Mouse (Mus musculus) MEL (cell line): ENCODE measurements at regions not wholly inside any gene's neighbourhood (a gene's known extent, or its start where the extent isn't known, plus 50 kb on each side); places are given as distances from the start of the nearest gene placed in this dataset.

Experiments
- DNase-seq: peaks from one replicate; pipeline ENCODE4 v3.0.0; 2011; ENCODE audit warnings: low read depth, low spot score
- H3K27ac ChIP-seq: 2 replicates; pipeline ENCODE4 v1.5.1; 2012; ENCODE audit warnings: low read depth, mild to moderate bottlenecking, control low read depth, low read length, moderate library complexity; ENCODE audit not compliant: control insufficient read depth
- H3K27me3 ChIP-seq, 2 experiments: fragments of 150-350 bp in 1 of 2; sonication (generic) in 1 of 2; 2 replicates each; pipeline ENCODE4 v1.6.1; 2012; ENCODE audit warnings: low read length in 2 of 2, mild to moderate bottlenecking in 2 of 2, improper control_type of control experiment in 1 of 2, moderate library complexity in 1 of 2; ENCODE audit not compliant: insufficient read depth in 2 of 2, control insufficient read depth in 1 of 2
- H3K36me3 ChIP-seq, 2 experiments: 2 replicates each; pipeline ENCODE4 v1.6.1; 2012 to 2014; ENCODE audit warnings: low read length in 2 of 2, improper control_type of control experiment in 1 of 2, inconsistent platforms in 1 of 2, mild to moderate bottlenecking in 1 of 2; ENCODE audit not compliant: insufficient read depth in 2 of 2, control insufficient read depth in 1 of 2
- H3K4me1 ChIP-seq, 2 experiments: fragments of 150-350 bp in 1 of 2; sonication (generic) in 1 of 2; 2 replicates each; pipeline ENCODE4 v1.6.1; 2012; ENCODE audit warnings: low read length in 2 of 2, improper control_type of control experiment in 1 of 2, mild to moderate bottlenecking in 1 of 2; ENCODE audit not compliant: insufficient read depth in 2 of 2, control insufficient read depth in 1 of 2
- H3K4me3 ChIP-seq, 2 experiments: fragments of 150-350 bp in 1 of 2; sonication (generic) in 1 of 2; 2 replicates each; pipeline ENCODE4 v1.5.1; 2012; ENCODE audit warnings: low read depth in 2 of 2, low read length in 2 of 2, mild to moderate bottlenecking in 2 of 2, moderate library complexity in 2 of 2, control low read depth in 1 of 2, improper control_type of control experiment in 1 of 2; ENCODE audit not compliant: control insufficient read depth in 1 of 2, insufficient read depth in 1 of 2
- H3K79me2 ChIP-seq: 2 replicates; pipeline ENCODE4 v1.6.1; 2012; ENCODE audit warnings: mild to moderate bottlenecking, low read length, moderate library complexity; ENCODE audit not compliant: control insufficient read depth, poor library complexity, insufficient read depth
- H3K9ac ChIP-seq: 2 replicates; pipeline ENCODE4 v1.6.1; 2012; ENCODE audit warnings: low read depth, mild to moderate bottlenecking, control low read depth, low read length, moderate library complexity; ENCODE audit not compliant: control insufficient read depth, poor library complexity, severe bottlenecking
- H3K9me3 ChIP-seq: fragments of 150-350 bp; sonication (generic); replicated peaks from 2 replicates; pipeline ENCODE4 v1.6.1; 2012; ENCODE audit warnings: mild to moderate bottlenecking, low read length, improper control_type of control experiment, moderate library complexity; ENCODE audit not compliant: insufficient read depth
- CTCF ChIP-seq, 3 experiments: IDR thresholded peaks in 2 of 3; conservative IDR thresholded peaks in 1 of 3; 2 replicates each; pipeline ENCODE4 v1.5.1; 2011 to 2012; ENCODE audit warnings: low read length in 3 of 3, low read depth in 2 of 3, mild to moderate bottlenecking in 2 of 3, improper control_type of control experiment in 1 of 3, inconsistent platforms in 1 of 3, mixed read lengths in 1 of 3, moderate library complexity in 1 of 3; ENCODE audit not compliant: control insufficient read depth in 1 of 3, insufficient read depth in 1 of 3, poor library complexity in 1 of 3, severe bottlenecking in 1 of 3
- ELF1 ChIP-seq: IDR thresholded peaks from 2 replicates; pipeline ENCODE4 v1.6.1; 2014; ENCODE audit warnings: low read depth, mild to moderate bottlenecking, inconsistent platforms, low read length, improper control_type of control experiment, moderate library complexity
- GABPA ChIP-seq: IDR thresholded peaks from 2 replicates; pipeline ENCODE4 v1.6.1; 2012; ENCODE audit warnings: low read depth, mild to moderate bottlenecking, inconsistent platforms, low read length, improper control_type of control experiment, moderate library complexity
- MAX ChIP-seq: IDR thresholded peaks from 2 replicates; pipeline ENCODE4 v1.6.1; 2011; ENCODE audit warnings: low read length, improper control_type of control experiment
- MAZ ChIP-seq: IDR thresholded peaks from 2 replicates; pipeline ENCODE4 v1.6.1; 2012; ENCODE audit warnings: low read depth, mild to moderate bottlenecking, inconsistent platforms, low read length, improper control_type of control experiment
- POLR2A ChIP-seq, 2 experiments: IDR thresholded peaks; 2 replicates each; pipeline ENCODE4 v1.6.1; 2011 to 2012; ENCODE audit warnings: low read length in 2 of 2, mild to moderate bottlenecking in 2 of 2, control low read depth in 1 of 2, improper control_type of control experiment in 1 of 2, low read depth in 1 of 2, moderate library complexity in 1 of 2; ENCODE audit not compliant: control insufficient read depth in 1 of 2, insufficient read depth in 1 of 2, poor library complexity in 1 of 2
- SIN3A ChIP-seq: IDR thresholded peaks from 2 replicates; pipeline ENCODE4 v1.6.1; 2012; ENCODE audit warnings: low read length, improper control_type of control experiment, inconsistent platforms
- TBP ChIP-seq: IDR thresholded peaks from 2 replicates; pipeline ENCODE4 v1.8.0; 2011; ENCODE audit warnings: low read depth, low read length, improper control_type of control experiment
- UBTF ChIP-seq: IDR thresholded peaks from 2 replicates; pipeline ENCODE4 v1.6.1; 2012; ENCODE audit warnings: low read depth, mild to moderate bottlenecking, inconsistent platforms, low read length, improper control_type of control experiment, moderate library complexity, borderline replicate concordance; ENCODE audit not compliant: insufficient read depth
- ZC3H11A ChIP-seq: IDR thresholded peaks from 2 replicates; pipeline ENCODE4 v1.6.1; 2012; ENCODE audit warnings: low read depth, mild to moderate bottlenecking, inconsistent platforms, low read length, improper control_type of control experiment
- ZKSCAN1 ChIP-seq: IDR thresholded peaks from 2 replicates; pipeline ENCODE4 v1.6.1; 2012; ENCODE audit warnings: low read depth, mild to moderate bottlenecking, inconsistent platforms, low read length, improper control_type of control experiment, moderate library complexity
- ZMIZ1 ChIP-seq: IDR thresholded peaks from 2 replicates; pipeline ENCODE4 v1.6.1; 2012; ENCODE audit warnings: low read depth, mild to moderate bottlenecking, inconsistent platforms, low read length, improper control_type of control experiment, moderate library complexity

DNA sequence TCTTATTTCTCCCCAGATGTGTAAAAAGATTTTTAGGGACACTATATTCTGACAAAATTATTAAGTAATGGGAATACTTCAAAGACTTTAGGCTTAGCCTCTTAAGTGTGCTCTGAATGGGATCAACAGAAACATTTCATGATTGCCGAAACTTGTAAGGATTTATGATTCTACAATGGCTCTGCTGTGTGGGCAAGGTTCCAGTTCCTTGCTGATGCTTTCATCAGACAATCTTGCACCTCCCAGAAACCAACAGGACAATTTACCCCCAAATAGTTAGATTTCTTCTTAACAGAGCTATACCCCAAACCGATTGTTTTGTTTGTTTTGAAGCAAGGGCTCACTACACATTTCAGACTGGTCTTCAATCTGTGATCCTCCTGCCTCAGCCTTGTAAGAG lies 2236.1 kb downstream of the 4930444P10Rik start:
- no peak for DNase-seq
- Histone ChIP-seq H3K9me3 (no peaks in the 10 kb centered on the region), H3K9ac (no peak overlapping the region), H3K4me3 (no peak overlapping the region), H3K79me2 (no peaks in the 10 kb centered on the region), H3K27ac (no peak overlapping the region), H3K27me3 (no peaks in the 10 kb centered on the region), H3K4me1 (no peaks in the 10 kb centered on the region), H3K36me3 (no peaks in the 10 kb centered on the region)
- TF ChIP-seq ZMIZ1 = no peak
- TF ChIP-seq UBTF = no peak
- no peak for TF ChIP-seq ZKSCAN1
- no peak for TF ChIP-seq MAX
- TF ChIP-seq MAZ = no peak
- TF ChIP-seq GABPA = no peak
- TF ChIP-seq POLR2A (IDR thresholded peaks at IDR 0.05; ENCODE audit: control insufficient read depth in 1 of 2, insufficient read depth in 1 of 2, low read depth in 1 of 2, low read length in 2 of 2, poor library complexity in 1 of 2) = no peak
- TF ChIP-seq SIN3A = no peak

DNA sequence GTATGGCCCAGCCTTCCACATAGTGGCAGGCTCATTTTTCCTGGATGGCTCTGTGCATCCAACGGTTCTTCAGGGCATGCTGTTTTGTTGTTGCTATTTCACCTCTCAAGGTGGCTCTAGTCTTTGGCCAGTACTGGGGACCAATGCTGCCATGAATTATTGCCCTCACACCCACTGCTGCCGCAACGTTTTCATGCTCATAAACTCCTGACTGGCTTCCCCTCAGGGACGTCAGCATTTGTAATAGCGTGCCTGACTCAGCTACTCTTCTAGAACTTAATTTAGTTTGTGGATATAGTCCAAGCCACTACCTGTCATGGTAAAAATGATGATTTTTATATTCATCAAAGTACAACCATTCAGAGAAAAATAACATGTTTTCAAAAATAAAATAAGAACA lies 2242.0 kb downstream of the 4930444P10Rik start:
- no peak overlapping the region for H3K27ac ChIP-seq
- H3K79me2 ChIP-seq = no peaks in the 10 kb centered on the region
- no peaks in the 10 kb centered on the region for H3K36me3 ChIP-seq
- no peaks in the 10 kb centered on the region for H3K4me1 ChIP-seq
- TF ChIP-seq ZKSCAN1 = no peak
- H3K4me3 ChIP-seq = no peak overlapping the region
- DNase-seq = no peak
- H3K27me3 ChIP-seq = no peaks in the 10 kb centered on the region
- H3K9me3 ChIP-seq = no peaks in the 10 kb centered on the region
- H3K9ac ChIP-seq = no peak overlapping the region

GRCm38 (mm10) chr1:13849071-13849470 lies 2244.1 kb downstream of the 4930444P10Rik start:
- Histone ChIP-seq H3K9ac (no peak overlapping the region), H3K27me3 (no peaks in the 10 kb centered on the region), H3K36me3 (no peaks in the 10 kb centered on the region), H3K79me2 (no peaks in the 10 kb centered on the region), H3K27ac (no peak overlapping the region), H3K9me3 (no peaks in the 10 kb centered on the region), H3K4me1 (no peaks in the 10 kb centered on the region), H3K4me3 (no peak overlapping the region)
- no peak for DNase-seq
- TF ChIP-seq TBP (no peak), UBTF (no peak), ZC3H11A (no peak), CTCF (IDR thresholded peaks at IDR 0.05 in 2 of 3, conservative IDR thresholded peaks at IDR 0.05 in 1 of 3; ENCODE audit: control insufficient read depth in 1 of 3, insufficient read depth in 1 of 3, low read depth in 2 of 3, low read length in 3 of 3, poor library complexity in 1 of 3, severe bottlenecking in 1 of 3) (no peak), MAZ (no peak), ELF1 (no peak)
